Mouse (Mus musculus) central nervous system, embryonic 14 days (tissue): Measurements from ENCODE around the gene Cldn14. TPM values are rescaled to one million over a fixed set of nuclear protein-coding genes. Genes with fewer than 3 reads are reported as not detected.

Experiments
- polyA plus RNA-seq: library from polyadenylated mRNA; depleted of rRNA; stranded (reverse); fragments of >200 nt; gene quantifications from 2 replicates; pipeline ENCODE4 v1.2.3, GENCODE M21; 2012; rRNA removed

Cldn14 gene
- 0.04 and 0.08 TPM in 2 replicates for polyA plus RNA-seq

DNA sequence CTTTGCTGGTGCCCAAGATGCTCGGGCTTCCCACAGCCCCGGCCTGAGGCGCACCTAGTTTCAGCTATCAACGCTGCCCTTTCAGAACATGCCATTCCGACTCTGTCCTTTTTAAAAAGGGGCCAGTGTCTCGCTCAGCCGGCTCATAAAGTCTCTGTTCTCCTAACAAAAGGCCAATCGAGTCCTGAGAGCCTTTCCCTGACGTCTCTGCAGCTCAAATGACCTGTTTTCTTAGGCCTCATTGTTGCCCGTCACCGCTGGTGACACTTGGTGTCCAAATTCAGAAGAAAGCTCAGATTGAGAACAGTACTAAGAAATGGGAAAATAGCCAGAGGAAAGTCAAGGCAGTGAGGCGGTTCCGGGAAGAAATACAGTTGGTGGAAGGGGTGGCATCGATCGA, at the start of gene Cldn14:
TSS of gene Cldn14 (minus strand) at position 101 of the 400 bp plus-strand sequence.

GRCm38 (mm10) chr16:93883423-93884085, 125.1 kb downstream of the Cldn14 start, which contains the start of gene Chaf1b:
Chaf1b (plus strand) TSS chr16:93883901.

Other genes starting within 250 kb of the Cldn14 start
- gene Morc3, start 176.7 kb downstream of the Cldn14 start, polyA plus RNA-seq = 33.2 and 33.3 TPM in 2 replicates
- gene Chaf1b, start 124.9 kb downstream of the Cldn14 start, polyA plus RNA-seq = 25.7 and 28.9 TPM in 2 replicates
- gene Sim2, start 76.1 kb upstream of the Cldn14 start, polyA plus RNA-seq = 0.58 and 4.0 TPM in 2 replicates